Mouse (Mus musculus) granulocyte monocyte progenitor cell, adult 5-6 weeks (primary cell): ENCODE results near the gene Mcur1. TPM values are rescaled to one million over a fixed set of nuclear protein-coding genes. Genes with fewer than 3 reads are reported as not detected.

Experiments
- ATAC-seq: replicated peaks from 2 replicates; pipeline ENCODE4 v1.8.0; 2016; ENCODE audit warnings: mild to moderate bottlenecking, moderate TSS enrichment, inconsistent platforms; ENCODE audit not compliant: poor library complexity, severe bottlenecking
- total RNA-seq, 2 experiments: library from RNA; stranded (forward) in 1 of 2; stranded (reverse) in 1 of 2; fragments of 200-712, 200-1000 nt in 1 of 2; fragments of >200 nt in 1 of 2; fragmentation: Nextera tagmentation in 1 of 2; gene quantifications; 2 replicates each; pipeline ENCODE4 v1.2.3; 2014 to 2017

Mcur1 gene
- total RNA-seq, 2 experiments from 2014 or later, result 12.4 to 19.3 TPM

DNA sequence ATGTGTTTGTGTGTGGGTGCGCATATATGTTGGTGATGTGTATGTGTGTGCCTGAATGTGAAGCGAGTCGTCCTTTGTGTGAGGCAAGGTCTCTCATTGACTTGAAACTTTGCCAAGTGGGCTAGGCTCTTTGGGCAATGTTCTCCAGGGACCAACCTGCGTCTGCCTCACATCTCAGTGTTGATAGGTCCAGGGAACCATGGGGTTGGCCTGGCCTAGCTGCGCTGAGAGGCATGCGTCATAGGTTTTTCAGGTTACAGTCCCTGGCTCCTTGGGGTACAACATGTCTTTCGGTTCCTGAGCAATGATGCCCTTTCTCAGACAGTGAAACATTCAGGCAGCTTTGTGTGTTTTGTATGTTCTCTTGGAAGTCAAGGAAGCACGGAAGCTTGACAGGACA, 6.2 kb upstream of the Mcur1 start:
- ATAC-seq, result no peak

DNA sequence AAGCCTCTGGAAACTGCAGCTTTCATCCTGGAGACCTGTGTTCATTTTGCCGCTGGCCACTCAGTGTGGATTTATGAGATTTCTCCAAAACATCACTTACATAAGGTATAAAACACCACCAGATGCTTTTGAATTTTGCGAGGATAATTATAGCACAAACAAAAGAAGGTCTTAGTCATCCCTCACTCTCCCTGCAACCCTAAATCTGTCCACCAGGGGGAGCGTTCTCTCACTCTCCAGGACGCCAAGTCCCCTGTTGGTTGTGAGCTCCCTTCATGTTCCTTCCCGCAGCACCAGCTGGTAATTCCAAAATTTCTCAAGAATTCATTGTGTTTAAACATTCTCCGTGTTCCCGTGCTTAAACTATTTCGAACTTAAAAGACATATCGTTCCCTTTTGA, 5.4 kb upstream of the Mcur1 start:
- peak; percentile 72 for ATAC-seq

DNA sequence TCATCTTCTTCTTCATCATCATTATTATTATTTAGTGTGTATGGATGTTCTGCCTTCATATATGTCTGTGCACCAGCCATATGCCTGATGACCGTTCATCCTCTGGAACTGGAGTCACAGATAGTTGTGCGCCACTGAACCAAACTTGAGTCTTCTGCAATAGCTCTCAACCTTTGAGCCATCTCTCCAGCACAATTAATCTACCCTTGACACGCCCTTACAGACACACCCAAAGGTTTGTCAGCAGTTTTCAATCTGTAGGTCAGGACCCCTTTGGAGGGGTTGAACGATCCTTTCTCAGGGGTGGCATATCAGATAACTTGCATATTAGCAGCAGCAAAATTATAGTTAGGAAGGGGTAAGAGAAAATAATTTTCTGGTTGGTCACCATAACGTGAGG, 4.7 kb upstream of the Mcur1 start:
- ATAC-seq, result no peak

DNA sequence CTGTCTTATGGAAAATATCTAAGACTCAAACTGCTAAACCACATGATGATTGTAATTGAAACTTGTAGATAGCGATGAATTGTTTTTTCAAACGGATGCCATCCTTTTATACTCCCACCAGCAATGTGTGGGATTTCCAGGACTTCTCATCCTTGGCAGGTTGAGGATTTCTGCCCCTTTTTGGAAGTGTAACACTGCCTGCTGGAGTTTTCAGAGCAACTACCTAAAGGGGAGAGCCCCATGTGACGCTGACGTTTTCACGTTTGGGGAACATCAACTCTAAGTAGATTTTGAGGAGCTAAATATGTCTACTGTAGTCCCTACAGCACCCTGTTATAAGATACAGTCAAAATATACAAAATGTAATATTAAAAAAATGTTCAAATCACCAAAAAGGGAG, 2.7 kb upstream of the Mcur1 start:
- no peak for ATAC-seq

DNA sequence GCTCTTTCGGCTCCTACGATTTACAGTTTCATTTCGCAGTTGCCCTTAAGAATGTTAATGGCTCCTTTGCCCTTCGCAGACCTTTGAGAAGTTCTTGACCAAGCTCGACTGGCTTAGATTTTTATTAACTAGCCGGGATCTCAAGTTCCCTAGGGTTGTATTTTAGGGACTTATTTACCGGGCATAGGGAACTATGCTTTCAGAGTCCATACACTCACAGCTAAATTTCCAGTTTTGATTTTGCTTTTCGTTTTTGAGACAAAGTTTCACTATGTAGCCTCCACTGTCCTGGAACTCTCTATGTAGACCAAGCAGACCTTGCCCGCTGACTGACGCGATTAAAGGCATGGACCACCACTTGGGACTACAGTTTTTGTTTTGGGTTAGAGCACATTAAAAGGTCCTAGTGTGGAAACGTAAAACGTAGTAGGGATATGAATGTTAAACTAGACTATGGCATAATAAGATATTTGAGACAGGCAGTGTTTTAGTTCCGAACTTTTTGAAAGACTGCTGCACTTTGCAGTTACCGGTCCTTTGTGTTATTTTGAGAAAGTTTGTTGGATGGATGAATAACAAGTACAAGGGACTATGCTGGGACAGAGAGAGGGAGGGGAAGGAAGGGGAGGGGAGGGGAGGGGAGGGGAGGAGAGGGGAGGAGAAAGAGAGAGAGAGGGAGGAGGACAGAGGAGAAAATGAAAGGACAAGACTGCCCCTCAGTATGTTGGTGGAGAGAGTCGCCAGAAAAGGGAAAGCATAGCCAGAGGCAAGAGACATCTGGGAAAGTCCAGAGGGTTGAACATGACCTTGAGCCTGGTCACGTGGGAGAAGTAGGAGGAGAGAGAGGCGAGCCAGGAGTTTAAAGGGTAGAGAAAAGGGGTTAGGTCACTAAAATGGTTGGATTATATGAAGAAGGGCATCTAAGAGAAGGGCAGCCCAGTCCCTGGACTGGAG, 744 bp upstream of the Mcur1 start:
- ATAC-seq, result peak; percentile 6; the same call in 1 of the 2 replicates

DNA sequence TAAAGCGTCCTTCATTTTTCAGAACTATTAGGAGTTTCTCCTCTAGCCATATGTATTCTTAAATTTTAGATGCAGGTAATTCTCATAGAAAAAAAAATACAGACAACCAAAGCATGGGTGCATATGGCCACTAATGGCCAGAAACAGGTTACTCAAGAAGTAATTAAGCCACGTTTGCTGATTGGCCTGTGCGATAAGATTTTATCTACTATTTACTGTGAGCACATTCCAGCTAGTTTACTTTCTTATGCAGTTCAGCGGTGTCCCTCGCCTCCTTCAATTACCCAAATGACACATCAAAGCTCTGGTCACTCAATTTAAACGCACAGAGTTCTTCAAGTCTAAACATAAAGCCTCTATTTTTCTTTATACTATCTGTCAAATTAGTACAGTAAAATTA, 1.0 kb downstream of the Mcur1 start:
- ATAC-seq, result no peak

DNA sequence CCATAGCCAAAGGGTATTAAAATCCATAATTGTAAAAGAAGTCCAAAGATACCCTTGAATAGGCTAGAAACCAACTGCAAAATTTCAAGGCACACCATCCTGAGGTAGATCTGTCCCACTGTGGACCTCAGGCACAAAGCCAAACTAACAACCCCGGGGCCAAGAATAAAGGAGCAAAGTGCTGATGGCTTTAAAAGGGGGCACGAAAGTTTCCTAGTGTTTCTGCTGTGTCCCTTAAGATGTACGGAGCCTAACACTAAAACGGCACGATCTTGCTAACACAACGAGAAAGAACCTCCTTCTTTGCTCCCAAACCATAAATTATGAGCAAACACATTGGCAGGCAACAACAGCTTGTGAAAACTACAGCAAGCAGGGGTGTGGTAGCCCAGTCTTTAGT, 1.6 kb downstream of the Mcur1 start:
- no peak for ATAC-seq

DNA sequence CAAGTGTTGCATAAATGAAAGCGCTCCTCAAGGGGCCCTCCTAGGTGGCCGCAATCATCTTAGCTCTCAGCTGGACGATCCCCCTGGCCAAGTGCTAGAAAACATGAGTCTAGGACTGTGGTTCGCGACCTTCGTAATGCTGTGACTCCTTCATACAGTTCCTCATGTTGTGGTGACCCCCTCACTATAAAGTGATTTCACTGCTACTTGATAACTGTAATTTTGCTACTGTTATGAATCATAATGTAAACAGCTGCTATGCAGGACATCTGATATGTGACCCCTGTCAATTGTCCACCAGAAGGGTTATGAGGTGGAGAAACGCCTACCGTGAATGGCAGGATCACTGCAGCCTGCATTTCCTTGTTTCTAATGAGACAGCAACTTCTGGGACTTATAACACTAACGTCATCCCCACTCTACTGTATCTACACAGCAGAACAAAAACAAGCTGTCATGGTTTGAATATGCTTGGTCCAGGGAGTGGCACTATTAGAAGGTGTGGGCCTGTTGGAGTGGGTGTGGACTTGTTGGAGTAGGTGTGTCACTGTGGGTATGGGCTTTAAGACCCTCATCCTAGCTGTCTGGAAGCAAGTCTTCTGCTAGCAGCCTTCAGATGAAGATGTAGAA, 3.0 kb downstream of the Mcur1 start:
- no peak for ATAC-seq

DNA sequence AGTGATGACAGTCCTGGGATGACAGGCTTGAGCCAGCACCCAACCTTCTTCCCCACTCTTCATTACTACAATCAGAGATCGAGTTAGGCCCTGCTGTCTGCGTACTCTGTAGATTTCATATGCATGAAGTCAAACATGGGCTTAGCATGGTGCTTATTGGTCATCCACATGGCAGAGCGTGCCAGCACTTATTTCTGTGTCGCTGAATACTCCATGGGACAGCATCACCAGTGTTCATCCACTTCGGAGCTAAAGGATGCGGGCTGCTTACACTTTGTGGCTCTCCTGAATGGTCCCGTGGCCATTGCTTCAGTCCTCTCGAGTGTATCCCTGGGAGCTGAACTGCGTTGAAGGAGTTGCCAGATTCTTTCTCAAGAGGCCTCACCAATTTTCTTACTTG, 4.7 kb downstream of the Mcur1 start:
- ATAC-seq, result no peak

DNA sequence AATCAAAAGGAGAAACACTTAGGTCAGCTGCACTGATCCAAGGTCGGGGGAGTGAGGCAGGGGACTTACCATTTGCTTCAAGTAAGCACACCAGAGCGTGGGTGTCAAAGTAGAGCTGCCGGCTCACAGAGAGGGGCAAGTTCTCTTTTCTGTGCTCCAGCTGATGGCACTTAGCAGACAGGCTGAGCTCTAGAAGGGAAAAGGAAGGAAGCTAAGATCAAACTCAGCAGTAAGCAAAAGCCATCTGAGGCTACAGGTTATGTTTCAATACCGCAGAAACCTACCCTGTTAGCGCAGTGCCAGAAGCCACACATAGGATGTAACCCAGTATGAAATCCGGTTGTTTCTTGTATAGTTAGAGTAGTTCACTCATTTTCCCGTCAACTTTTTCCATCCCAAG, 5.2 kb downstream of the Mcur1 start:
- ATAC-seq, result peak; percentile 47

DNA sequence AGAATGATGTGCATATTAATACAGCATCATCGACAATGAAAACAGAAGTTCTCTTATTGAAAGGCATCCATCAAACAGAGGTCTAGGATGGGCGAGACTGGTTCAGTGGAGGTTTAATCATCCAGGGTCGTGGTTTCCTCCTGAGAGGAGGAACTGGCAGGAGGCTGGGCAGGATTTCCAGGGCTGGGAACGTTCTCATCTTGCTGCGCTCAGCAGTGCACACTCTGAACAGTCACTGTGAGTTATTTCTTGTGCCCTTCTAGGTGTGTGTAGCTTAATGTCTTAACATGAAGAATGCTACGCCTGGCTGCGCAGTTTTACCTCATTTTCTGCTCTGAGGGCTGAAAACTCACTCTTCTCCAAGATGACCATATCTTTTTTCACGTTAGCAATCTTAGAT, 9.3 kb downstream of the Mcur1 start:
- no peak for ATAC-seq

DNA sequence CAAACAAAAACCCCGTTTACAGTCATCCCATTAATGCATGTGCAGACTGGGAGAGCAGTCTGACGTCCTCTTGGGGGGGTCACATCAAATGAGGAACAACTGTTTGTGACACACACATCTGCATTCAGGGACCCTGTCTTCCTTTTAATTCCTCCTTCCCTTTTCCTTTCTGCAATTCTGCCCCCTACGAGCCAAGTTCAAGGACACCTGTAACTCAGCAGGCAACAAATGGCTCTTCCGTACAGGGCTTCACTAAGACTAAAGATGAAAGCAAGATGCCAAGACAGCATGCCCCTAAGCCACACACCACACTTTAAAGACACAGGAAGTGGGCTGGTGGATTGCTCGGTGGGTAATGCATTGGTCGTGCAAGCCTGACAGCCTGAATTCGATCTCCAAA, 10.1 kb downstream of the Mcur1 start:
- peak; percentile 69 for ATAC-seq

DNA sequence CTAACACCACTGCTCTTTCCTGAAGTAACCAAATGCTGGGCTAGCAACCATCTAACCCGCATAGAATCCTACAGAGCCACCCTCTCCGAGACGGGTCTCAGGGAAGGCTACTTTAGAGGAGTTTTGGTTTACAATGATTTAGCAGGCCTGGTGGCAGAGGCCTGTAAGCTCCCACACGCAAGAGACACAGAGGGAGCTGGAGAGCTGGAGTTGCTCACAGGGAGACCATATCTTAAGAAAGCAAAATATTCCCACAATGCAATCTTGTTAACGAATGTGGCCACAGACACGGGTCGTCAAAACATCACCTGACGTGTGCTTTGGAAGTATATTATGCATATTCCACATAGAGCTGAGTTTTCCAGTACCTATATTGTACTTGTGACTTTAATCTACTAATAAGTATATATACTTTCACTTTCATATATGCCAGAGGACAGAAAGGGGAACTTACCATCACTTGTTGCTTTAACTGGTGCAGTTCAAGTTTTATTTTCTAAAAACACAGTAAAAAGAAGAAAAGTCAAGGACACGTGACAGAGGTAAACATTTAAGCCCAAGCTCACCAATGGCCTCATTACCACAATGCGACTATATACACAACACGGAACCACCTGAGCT, 10.8 kb downstream of the Mcur1 start:
- ATAC-seq, result peak; percentile 49; the same call in 1 of the 2 replicates

DNA sequence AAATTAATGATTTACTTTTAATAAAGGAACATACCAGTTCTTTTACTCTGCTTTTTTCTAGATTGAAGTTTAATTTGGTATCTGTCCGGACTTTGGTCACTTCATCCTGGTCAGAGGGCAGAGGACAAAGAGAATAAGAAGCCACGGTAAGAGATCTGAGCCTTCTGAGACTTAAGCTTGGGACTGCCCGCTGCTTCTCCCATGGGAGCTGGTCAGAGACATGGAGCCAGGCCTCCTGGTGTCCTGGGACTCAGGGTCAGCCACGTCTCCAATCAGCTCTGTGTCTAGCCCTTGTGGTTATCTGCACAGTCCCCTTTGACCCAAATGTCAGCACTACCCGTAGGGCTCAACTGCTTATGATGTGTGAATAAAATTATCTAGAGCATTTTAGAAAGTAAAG, 11.4 kb downstream of the Mcur1 start:
- ATAC-seq, result no peak

DNA sequence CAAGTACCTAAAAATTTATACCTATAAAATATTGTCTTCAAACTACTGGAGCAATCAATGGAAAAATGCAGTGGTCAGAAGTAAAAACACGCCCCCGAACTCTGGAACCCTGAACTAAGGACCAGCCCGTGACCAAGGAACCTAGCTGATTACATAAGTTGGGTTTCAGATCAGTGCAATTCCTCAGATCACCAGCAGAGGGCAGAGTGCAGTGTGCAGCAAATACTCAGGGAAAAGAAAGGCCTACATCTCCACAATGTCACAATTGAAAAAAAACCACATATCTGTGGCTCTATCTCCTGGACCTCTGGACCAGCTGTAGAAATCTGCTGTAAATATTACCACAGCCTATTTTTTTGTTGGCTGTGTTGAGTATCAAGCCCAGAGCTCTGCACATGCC, 13.1 kb downstream of the Mcur1 start:
- peak; percentile 65 for ATAC-seq

DNA sequence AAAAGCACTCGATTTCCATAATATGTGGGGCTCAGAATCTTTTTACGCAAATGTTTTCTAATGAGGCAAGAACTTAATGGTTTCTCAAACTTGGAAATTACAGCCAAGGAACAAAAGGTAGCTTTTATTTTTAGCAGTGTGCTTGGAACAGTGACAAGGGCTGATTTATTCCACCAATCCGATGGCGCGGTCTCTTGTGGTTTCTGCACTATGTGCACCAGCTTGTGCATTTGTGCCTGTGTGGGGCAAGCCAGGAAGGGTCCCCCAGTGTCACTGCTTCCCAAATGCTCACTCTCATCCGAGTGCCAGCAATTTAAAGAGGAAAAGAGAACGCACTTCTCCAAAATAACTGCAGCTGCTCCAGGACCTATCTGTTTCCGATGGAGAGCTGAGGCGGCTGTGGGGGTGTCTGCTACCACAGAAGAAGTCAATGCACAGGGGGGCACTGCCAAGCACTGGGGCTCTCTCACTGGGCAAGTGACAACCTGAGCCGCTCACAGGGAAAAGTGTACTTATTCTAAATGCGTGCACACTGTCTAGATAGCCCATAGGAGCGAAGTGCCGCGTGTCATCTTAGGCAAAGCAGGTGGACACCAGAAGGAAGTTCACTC, 19.7 kb downstream of the Mcur1 start:
- ATAC-seq, result peak; percentile 87

DNA sequence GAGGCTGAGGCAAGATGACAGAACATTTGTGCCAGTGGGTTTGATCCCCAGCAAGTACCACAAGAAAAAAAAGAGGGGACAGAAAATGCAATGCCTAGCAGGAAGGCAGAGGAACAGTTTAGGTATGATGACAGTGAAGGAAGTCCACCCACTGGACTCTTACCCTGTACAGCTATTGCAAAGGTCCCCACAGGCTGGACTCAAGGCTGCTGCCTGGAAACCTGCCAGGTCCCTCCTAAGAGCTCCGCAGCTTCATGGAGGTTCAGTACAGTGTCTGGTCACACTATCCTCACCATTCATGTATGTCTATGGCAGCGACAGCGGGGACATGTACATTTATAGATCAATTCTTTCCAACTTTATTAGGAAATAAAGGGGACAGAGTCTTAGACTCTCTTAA, 20.6 kb downstream of the Mcur1 start:
- no peak for ATAC-seq

DNA sequence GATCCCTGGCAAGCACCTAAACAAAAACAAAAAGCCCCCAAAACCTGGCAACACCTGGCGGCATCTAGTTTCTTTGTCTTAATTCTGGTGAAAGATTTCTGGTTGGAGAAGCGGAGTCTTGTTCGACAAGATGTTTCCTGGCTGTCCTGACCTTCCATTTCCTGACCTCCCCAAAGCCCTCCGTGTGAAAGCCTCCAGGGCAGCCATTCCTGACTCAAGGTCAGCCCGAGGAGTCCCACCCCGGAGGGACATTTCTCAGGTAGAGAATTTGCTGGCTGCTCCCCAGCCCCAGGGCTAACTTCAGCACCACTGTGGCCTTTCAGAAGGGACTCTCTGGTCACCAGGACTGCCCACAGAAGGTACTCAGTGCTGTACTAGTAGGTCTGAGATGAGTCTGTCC, 22.1 kb downstream of the Mcur1 start:
- ATAC-seq, result no peak

DNA sequence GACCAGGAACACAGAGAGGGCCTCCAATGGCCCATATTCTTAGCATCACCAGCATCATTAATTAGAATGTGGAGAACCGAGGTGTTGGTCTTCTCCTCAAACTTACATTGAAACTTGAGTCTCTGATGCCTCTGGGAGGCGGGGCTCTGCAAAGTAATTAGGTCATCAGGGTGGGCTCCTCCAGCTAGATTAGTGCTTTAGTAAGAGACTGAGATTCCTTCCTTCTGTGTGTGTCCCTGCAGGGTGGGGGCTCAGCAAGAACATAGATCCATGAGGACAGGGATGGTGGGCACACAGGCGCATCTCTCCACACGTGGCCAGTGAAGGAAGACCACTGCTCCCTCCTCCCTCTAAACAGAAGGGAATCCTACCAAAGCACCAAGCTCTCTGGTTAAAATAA, 26.0 kb downstream of the Mcur1 start:
- ATAC-seq, result no peak

DNA sequence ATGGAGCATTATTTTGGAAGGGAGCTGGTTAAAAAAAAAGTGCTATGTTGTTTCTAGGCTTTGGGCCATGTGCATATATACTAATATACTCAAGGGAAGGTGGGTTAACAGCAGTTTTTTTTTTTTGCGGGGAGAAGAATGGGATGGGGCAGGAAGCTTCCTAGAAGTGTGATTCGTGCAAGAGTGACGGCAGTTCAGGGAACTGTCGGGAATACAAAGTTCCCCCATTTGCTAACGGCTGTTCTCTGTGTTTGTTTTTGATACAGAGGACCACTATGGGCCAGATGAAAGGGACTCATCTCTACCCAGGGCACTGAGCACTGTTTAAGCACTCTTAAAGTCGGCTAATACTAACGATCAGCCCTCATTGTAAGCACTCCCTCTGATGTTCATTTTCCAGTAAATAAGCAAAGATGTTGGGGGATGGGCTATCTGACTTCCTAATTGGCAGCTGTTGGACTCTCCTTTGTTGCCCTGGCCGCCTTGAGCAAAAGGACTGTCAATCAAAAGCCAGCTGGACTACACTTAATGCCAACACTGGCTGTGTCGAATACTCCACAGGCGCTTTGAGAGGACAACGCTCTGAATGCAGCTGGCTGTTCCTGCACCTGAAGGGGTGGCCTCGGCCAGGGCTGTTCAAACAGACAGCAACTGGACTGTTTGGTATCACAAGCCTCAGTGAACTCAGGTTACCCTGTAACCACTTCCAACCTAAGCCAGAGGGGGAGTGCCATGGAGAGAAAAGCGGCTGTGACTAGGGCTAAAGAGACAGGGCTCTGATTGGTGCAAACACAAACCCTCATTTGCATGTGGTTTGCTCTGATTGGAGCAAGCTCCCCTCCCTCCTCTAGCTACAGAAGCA, 28.9 kb downstream of the Mcur1 start:
- ATAC-seq, result peak; percentile 77
